Mouse (Mus musculus) 3T3-L1 (cell line): ENCODE measurements at regions not wholly inside any gene's neighbourhood (a gene's known extent, or its start where the extent isn't known, plus 50 kb on each side); places are given as distances from the start of the nearest gene placed in this dataset.

Experiments
- DNase-seq: peaks from one replicate; pipeline ENCODE4 v3.0.0-alpha.2; 2015; ENCODE audit warnings: low read depth, low spot score

GRCm38 (mm10) chr5:132826009-132826408, 282.9 kb upstream of the Auts2 start:
- no peak for DNase-seq

DNA sequence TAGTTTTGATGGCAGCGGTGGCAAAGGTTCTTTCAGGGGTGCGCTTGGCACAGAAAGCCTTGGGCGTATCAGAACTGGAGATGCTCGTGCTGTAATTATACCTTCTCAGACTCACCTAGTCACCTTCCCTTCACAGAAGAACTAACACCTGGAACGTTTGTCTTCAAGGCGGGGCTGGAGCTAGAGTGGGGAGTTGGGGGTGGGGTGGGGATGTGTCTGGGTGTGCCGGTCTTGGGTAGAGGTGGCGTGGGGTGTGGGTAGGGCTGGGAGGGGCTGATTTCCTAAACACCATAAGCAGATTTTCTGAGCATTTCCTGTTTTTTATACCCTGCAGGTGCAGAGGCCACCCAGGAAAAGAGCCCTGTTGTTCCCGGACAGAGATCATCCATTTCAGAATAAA, 274.5 kb upstream of the Auts2 start:
- DNase-seq, result no peak

- DNase-seq, result no peak
Measured at GRCm38 (mm10) chr5:132809181-132809580, 266.0 kb upstream of the Auts2 start.

DNA sequence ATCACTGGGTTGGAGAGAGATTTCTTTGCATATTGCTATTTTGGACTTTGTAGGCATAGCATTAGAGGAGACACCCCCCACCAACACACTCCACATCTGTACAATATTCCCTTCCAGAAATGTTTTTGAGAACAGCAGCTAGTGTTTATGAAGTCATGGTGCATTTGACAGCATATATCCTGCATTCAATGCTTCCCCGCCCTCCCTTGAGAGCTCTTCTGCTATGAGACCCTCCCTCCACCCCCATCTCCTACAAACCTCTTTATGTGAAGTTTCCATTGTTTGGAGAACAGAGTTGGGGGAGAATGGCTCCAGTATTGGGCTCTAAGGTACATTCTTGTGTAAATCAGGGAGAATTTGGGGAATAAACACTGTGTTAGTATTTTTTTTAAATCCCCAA, 252.9 kb upstream of the Auts2 start:
- DNase-seq, result no peak

DNA sequence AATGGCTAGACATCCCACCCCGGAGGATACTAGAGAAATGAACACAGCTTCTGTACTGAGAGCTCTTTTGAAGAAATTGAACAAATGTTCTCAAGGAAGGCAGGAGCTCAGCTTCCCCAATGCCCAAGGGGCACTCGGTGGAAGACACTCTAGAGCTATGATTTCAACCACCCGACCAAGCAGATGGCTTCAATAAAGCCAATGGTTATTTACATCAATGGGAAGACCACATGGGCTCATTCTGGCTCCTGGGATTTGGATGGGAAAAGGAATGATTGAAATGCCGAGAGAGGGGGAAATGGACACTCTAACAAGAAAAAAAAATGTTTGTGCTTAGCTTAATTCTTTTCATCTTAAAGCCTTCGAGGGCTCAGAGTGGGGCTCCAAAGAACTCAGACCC, 249.3 kb upstream of the Auts2 start:
- no peak for DNase-seq

GRCm38 (mm10) chr5:132785291-132785690, 242.1 kb upstream of the Auts2 start:
- DNase-seq, result no peak

- no peak for DNase-seq
Measured at GRCm38 (mm10) chr5:132784791-132785190, 241.6 kb upstream of the Auts2 start.

DNA sequence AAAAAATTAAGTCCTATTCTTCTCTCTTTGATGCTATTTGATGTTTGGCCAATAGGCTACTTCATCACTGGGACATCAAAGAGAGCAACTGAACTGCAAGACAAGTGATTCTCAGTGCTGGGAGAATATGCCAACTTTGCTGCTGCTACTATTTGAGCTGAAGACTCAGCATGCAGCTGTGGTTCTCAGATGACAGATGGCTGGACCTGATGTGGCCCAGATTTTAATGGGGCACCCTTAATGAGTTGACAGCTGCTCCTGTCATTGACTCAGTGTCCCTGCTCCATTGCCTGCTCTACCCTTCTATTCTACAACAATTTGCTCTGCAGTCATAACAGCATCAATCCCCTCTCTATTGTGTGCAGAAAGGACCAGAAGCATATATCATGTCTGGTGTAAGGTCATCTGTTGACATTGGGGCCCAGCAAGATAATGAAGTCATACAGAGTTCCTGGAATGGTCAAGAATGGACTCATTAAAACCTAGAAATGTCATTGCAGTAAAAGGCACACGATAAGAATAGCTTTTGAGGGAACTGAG, 231.1 kb upstream of the Auts2 start:
- no peak for DNase-seq

DNA sequence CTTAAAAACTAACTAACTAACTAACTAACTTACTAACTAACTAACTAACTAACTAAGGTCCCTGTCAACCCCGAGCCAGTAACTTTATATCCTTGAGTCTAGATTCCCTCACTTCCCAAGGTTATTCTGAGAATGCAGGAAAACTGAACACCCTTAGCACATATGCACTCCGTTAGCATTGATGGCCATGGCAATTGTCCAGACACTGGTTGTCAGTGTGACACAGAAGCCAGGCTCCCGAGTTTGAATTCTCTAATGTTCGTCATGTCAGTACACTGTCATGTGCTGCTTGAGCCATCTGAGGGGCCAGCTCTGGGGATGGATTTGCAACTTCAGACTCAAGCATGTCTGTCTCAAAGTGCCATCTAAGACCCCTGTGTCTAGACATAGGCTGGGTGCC, 217.3 kb upstream of the Auts2 start:
- no peak for DNase-seq

- no peak for DNase-seq
Measured at GRCm38 (mm10) chr5:132759751-132760150, 216.6 kb upstream of the Auts2 start.

GRCm38 (mm10) chr5:132758941-132759340, 215.8 kb upstream of the Auts2 start:
- DNase-seq, result no peak

- DNase-seq, result no peak
Measured at GRCm38 (mm10) chr5:132737966-132738365, 194.8 kb upstream of the Auts2 start.

GRCm38 (mm10) chr5:132728689-132729189, 185.6 kb upstream of the Auts2 start:
- no peak for DNase-seq

- DNase-seq, result no peak
Measured at GRCm38 (mm10) chr5:132724467-132724866, 181.3 kb upstream of the Auts2 start.

- no peak for DNase-seq
Measured at GRCm38 (mm10) chr5:132710301-132710700, 167.2 kb upstream of the Auts2 start.

DNA sequence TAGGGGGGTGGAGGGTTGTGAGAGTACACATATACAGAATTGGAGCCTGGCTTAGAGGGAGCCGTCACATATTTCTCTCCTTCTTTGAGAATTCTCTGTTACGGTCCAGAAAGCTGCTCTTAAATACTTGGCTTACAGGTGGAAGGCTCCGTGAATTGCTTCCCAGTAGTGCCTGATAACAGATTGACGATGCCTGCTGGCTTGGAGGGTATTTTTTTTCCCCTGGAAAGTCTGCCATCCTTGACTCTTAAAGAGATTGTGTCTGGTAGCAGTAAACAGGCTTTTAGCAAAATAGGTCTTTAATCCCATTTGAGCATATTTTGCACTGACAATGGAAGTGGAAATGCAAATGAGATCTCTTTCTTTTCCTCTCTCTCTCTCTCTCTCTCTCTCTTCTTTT, 164.4 kb upstream of the Auts2 start:
- DNase-seq, result no peak

DNA sequence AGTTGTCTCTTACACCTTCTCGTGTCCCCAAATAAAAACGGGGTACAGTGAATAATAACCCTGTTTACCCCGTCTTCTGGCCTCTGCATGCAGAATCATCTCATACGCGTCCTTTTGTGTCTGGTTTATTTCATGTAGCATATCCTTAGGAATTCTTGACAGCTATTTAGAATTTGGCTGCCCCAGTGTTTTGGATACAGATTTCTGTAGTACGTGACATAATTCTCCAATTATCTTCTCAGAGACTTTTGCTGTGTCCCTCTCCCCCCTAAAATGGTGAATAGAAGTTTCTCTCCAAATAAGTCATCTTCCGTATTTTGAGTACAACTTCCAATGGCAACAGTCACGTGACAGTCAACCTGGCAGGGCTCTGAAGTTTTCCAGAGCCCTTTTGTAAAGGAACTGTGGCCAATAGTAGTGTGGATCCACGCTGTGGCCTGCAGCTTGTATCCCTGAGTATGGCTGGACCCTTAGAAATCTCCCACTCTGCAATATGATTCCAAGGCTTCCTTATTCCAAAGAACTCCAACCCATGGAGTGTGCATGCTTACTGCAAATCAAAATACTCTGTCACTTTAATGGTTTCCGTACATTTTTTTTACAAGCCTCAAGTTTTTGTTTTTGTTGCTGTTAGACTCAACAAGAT, 160.4 kb upstream of the Auts2 start:
- DNase-seq, result no peak

- DNase-seq, result no peak
Measured at GRCm38 (mm10) chr5:132702573-132702972, 159.4 kb upstream of the Auts2 start.

GRCm38 (mm10) chr5:132690784-132691183, 147.6 kb upstream of the Auts2 start:
- DNase-seq, result no peak

DNA sequence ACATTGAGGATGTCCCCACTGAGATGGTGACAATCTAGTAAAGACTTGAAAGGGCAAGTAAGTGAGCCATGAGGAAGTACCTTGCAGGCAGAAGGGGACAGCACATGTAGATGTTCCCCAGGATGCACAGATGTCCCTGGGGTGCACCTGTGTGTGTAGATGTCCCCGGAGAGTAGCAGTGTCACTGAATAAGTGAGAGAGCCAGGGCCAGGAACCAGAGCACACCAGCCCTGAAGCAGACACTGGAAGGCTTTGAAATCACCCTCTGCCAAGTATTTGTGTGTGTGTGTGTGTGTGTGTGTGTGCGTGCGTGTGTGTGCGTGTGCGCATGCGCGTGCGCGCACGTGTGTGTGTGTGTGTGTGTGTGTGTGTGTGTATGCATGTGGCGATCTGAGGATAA, 132.1 kb upstream of the Auts2 start:
- no peak for DNase-seq

DNA sequence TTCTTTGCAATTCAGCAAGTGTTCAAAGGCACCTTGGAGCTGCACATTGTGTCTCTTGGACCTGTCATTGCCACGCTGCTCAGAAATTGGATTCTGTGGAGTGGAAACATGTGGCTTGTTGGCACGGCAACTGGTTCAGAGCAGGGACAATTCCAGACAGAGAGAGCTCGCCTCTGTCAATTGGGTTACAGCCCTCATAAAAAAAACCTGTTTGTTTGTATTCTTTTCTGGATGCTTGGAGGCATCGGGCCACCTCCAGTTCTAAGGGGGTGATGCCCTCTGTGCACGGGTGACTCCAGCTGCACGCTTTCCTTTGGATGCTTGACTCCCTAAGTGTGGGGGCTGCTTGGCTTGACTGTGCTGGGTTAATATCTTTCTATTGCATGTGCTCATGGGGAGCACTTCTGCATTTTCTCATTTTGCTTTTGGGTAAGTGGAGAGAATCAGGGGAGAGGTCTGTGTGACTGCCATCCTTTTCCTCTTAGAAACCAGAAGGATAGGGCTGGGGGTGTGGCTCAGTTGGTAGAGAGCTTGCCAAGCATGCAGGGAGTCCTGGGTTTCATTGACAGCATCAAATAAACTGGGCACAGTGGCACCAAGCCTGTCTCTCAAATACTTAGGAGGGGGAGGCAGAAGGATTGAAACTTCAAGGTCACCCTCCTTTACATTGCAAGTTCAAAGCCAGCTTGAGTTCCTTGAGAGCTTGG, 130.6 kb upstream of the Auts2 start:
- no peak for DNase-seq

DNA sequence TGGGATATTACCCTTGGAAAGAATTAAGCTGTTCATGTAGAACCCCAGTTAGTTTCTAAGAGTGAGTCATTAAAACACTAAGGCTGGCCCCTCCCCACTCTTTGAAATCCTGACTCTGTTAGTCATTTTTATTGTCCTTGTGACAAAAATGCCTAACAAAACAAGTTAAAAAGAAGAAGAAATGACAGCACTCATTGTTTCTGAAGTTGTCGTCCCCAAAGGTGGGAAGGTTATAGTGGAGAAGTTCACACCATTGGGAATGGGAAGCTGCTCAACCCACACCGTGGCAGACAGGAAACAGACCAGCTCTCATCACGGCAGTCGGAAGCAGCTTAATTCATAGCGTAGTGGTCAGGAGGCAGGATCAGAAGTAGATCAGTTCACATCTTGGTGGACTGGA, 128.4 kb upstream of the Auts2 start:
- DNase-seq, result no peak

DNA sequence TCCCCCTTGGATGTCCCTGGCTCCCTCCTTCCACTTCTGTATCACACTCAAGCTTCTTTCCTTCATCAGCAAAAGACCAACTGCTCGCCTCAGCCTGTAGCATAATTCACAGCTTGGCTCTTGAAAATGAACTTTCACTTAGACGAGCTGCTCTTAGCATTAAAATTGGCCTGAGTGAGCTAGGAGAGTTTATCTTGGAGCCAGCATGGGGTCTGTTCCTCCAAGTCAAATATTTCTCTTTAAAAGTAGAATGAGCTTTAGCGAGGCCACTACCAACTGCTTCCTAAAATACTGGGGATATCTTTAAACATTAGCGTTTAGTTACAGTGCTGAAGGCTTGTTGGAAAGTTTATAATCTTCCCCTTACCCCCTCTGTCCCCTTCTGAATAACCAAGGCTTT, 124.2 kb upstream of the Auts2 start:
- DNase-seq, result no peak
